Mouse (Mus musculus) heart, postnatal 14 days (tissue): ENCODE results near the gene Bspry. TPM values are rescaled to one million over a fixed set of nuclear protein-coding genes. Genes with fewer than 3 reads are reported as not detected.
"Not testable (repeated sequence)": the region's sequence is repeated elsewhere in the genome, so short reads cannot be mapped to it uniquely, and the experiment has no call there.

Experiments
- DNase-seq, 2 experiments: peaks; one replicate each; pipeline ENCODE4 v3.0.0; 2021 to 2022
- intact Hi-C: fragments of 180-260 bp; cut with DNase I; formaldehyde crosslinking; loops from one replicate; pipeline ENCODE4 v1.15.1; 2025
- total RNA-seq, 2 experiments: library from RNA; stranded (reverse); gene quantifications; 2 replicates each; pipeline ENCODE4 v1.2.3; 2021

The Bspry gene
- total RNA-seq, 2 experiments from 2014 or later: 0.12 TPM; not detected in 1

DNA sequence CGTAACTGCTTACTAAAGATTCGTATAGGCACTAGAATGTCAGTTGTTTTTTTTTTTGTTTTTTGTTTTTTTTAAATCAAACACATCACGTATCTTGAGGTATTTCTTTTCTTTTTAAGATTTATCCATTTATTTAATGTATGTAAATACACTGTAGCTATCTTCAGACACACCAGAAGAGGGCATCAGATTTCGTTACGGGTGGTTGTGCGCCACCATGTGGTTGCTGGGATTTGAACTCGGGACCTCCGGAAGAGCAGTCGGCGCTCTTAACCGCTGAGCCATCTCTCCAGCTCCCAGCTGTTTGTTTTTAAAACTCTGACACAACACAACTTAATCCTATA, 288 bp upstream of the Bspry start:
- DNase-seq, intact Hi-C loops: not testable (repeated sequence)

- DNase-seq: no peak
- intact Hi-C loops: no loop called here
Observed at GRCm38 (mm10) chr4:62480709-62481605, 1.1 kb downstream of the Bspry start.

GRCm38 (mm10) chr4:62484928-62485327, 5.1 kb downstream of the Bspry start:
- intact Hi-C loops: no loop called here
- DNase-seq: no peak

- DNase-seq: no peak
- intact Hi-C loops: no loop called here
Observed at GRCm38 (mm10) chr4:62485450-62486161, 5.8 kb downstream of the Bspry start.

DNA sequence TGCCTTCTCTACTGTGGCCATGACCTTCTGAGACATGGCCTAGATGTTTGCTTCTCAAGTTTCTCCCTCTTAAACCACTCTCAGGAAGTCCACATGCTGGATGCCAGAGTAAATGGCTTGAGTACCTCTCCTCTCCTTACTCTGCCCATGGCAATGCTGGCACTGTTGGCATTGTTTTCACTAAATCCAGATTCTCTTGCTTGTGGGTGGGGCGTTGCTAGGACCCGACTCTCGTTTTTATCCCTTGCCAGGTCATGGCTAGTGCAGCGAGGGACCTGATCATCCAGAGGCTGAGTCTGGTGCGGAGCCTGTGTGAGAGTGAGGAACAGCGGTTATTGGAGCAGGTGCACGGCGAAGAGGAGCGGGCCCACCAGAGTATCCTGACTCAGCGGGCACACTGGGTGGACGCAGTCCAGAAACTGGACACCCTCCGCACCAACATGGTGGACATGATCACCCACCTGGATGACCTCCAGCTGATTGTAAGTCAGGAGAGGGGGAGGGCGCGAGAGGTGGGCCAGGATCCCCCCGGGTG, 6.4 kb downstream of the Bspry start:
- intact Hi-C loops: no loop called here
- DNase-seq: no peak

GRCm38 (mm10) chr4:62487172-62487571, 7.3 kb downstream of the Bspry start:
- intact Hi-C loops: no loop called here
- DNase-seq: no peak

DNA sequence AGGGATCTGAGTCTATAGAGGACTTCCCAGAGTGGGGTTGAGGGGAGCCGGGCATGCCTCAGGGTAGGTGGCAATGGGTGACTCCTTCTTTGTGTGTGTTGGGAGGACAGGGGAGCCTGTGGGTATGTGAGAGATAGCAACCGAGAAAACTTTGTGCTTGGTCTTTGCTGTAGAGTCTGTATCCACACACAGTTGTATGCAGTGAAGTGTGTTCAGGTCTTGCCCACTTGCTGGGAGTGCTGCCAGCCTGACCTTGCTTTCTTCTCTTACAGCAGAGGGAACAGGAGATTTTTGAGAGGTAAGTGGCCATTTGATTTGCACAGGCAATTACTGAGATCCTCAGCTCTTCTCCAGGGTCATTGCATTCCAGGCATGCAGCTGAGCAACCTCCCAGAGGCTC, 8.1 kb downstream of the Bspry start:
- DNase-seq: no peak
- intact Hi-C loops: no loop called here

GRCm38 (mm10) chr4:62492682-62493081, 12.8 kb downstream of the Bspry start:
- DNase-seq: no peak
- intact Hi-C loops: no loop called here

DNA sequence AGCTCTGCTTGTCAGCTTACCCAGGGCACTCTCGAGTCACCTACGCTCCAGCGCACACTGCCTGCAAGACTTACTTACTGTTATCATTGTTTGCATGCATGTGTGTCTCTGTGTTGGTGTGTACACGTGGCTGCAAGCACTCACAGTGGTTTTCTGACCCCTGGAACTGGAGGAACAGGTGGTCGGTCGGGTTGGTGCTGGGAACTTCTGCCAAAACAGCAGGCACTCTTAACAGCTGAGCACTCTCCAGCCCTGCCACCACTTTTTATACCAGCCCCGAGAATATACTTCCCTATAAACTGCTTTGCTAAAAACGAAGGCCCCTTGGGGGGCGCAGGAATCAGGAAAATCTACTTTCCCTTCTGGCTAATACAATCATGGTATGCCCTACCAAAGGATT, 14.4 kb downstream of the Bspry start:
- intact Hi-C loops: no loop called here
- DNase-seq: no peak

DNA sequence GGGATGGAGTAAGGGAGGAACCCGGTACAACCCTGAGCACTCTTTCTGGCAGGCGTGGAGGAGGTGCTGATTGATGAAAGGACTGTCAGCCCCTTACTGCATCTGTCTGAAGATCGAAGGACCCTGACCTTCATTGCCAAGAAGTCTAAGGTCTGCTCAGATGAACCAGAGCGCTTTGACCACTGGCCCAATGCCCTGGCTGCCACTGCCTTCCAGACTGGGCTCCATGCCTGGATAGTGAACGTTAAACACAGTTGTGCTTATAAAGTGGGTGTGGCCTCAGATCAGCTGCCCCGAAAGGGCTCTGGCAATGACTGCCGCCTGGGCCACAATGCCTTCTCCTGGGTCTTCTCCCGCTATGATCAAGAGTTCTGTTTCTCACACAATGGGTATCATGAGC, 16.1 kb downstream of the Bspry start:
- intact Hi-C loops: no loop called here
- peak; percentile 54 to 73 for DNase-seq

GRCm38 (mm10) chr4:62496815-62497214, 17.0 kb downstream of the Bspry start:
- intact Hi-C loops: no loop called here
- DNase-seq: peak; percentile 56 to 58

GRCm38 (mm10) chr4:62500799-62501198, 20.9 kb downstream of the Bspry start:
- intact Hi-C loops: loop anchor here (5.0 kb wide), 1 partner anchor 93 kb away; the partner anchor contains the start of genes Cdc26 and Prpf4
- no peak for DNase-seq

DNA sequence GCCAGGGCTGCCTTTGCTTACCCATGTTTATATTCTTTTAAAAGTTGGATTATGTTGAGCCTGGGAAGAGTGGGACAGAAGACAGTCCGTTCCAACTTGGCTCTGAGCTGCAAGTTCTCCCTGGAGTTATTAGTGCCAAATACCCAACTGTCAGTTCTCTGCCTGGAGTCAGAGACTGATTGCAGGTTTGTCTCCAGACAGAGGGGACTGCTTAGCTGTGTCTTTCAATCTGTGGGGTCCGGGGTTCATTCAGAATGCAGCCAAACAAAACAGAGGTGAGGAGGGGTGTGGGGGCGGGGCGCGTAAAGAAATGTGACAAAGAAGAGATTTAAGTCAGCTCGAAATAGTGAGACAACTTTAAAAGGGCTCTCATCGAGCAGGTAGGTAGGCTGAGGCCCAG, 21.7 kb downstream of the Bspry start:
- no peak for DNase-seq
- intact Hi-C loops: loop anchor here (5.0 kb wide), 1 partner anchor 94 kb away; the partner anchor contains the start of genes Cdc26 and Prpf4

DNA sequence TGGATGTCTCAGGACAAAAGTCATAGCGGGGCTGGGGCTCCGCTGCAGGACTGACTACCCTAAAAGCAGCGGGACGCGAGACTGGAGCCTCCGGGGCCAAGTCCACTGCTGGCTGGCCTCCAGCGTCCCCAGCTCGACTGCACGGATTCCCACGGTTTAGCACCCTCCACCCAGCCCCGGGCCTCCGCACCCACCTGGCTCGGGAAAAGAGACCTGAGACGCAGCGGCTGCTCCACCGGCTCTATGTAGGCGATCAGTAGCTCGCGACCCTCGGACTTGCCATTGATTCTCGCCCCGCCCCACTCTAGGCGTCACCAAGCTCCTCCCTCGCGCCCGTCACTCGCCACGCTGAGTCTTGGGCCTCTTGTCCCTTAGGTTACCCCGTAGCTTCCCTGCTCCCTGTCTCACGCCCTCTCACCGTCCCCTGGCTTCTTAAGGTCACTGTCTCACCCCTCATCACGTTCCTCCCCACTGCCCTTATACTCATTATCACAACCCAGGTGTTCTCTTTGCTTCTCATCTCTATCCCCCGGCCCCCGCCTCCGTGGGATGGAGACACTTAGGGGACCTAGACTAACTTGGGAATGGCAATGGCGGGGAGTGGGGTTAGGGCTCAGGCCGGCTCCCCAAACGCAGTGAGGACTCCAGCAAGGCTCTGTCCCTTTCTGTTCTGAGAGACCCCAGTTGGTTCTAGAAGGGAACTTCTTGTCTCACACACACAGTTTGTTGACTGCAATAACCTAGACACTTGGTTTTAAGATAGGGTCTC, 22.3 kb downstream of the Bspry start:
- intact Hi-C loops: loop anchor here (2.0 to 5.0 kb wide), 2 partner anchors 17 to 95 kb away; partner anchors contain the start of genes Alad, Cdc26 and Prpf4
- peak; percentile 88 to 93 for DNase-seq

GRCm38 (mm10) chr4:62502969-62503368, 23.1 kb downstream of the Bspry start:
- intact Hi-C loops: loop anchor here (2.0 to 5.0 kb wide), 2 partner anchors 16 to 96 kb away; partner anchors contain the start of genes Alad, Cdc26 and Prpf4
- DNase-seq: no peak

GRCm38 (mm10) chr4:62503374-62503970, 23.6 kb downstream of the Bspry start, which contains the start of gene Hdhd3:
Hdhd3 (minus strand) TSS chr4:62503467.
- intact Hi-C loops: loop anchor here (2.0 to 5.0 kb wide), 2 partner anchors 15 to 96 kb away; partner anchors contain the start of genes Alad, Cdc26 and Prpf4
- no peak for DNase-seq

- DNase-seq: no peak
- intact Hi-C loops: loop anchor here (5.0 kb wide), 2 partner anchors 49 to 159 kb away; no protein-coding TSS in a partner anchor
Observed at GRCm38 (mm10) chr4:62505991-62506390, 26.1 kb downstream of the Bspry start.

DNA sequence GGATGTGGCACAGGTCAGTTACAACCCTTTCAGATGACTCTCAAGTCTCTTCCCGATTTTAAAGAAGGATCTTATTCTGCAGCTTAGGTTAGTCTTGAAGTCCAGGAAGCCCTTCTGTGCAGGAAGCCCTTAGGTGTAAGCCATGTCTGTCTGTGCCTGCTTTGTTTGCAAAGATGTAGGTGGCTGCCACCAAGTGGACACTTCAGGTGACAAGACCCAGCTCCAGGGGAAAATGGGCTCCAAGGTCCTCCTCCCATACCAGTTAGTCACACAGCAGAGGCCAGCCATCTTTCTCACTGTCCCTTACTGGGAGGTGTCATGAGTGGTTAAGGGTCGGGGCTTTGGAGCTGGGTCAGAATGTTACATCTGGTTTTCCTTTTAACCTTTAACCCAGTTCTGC, 26.9 kb downstream of the Bspry start:
- intact Hi-C loops: loop anchor here (5.0 kb wide), 2 partner anchors 49 to 159 kb away; no protein-coding TSS in a partner anchor
- peak; percentile 37 to 43 for DNase-seq

DNA sequence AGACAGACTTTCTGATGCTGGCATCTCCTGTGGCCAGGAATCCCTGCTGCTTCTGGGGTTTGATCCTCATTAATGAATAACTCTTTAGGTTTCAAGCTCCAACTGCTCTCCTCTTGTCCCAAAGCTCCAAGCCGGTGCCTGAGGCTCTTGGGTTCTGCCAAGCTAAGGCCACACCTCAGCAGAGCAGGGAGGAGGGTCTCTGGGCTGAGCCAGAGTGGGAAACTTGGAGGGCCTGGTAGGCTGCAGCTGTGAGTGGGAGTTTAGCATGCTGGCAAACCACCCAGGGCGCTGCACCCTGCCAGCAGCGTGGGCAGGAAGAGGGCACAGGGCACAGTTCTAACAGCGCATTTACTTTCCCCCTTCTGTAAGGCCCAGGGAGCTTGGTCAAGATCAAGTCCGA, 29.0 kb downstream of the Bspry start:
- no peak for DNase-seq
- intact Hi-C loops: loop anchor here (5.0 kb wide), 2 partner anchors 52 to 162 kb away; no protein-coding TSS in a partner anchor
